Mouse (Mus musculus) heart, postnatal 0 days (tissue): Measurements from ENCODE around the gene Rbfox3. TPM values are rescaled to one million over a fixed set of nuclear protein-coding genes. Genes with fewer than 3 reads are reported as not detected.

Experiments
- ATAC-seq: fragments of 200-750 bp; cut with Nextera tagmentation; 2 replicates; pipeline ENCODE4 v1.8.0; 2017; ENCODE audit warnings: low read depth, moderate number of reproducible peaks, moderate library complexity; ENCODE audit not compliant: insufficient read depth
- DNase-seq: peaks from one replicate; pipeline ENCODE4 v3.0.0-alpha.2; 2016; ENCODE audit warnings: low spot score
- H3K27ac ChIP-seq: fragments of 300-500 bp; sonication (generic); 2 replicates; pipeline ENCODE4 v1.5.1; 2014; ENCODE audit warnings: low read depth, mild to moderate bottlenecking
- H3K27me3 ChIP-seq: fragments of 300-500 bp; sonication (generic); 2 replicates; pipeline ENCODE4 v1.6.1; 2014; ENCODE audit warnings: low read length, mixed read lengths; ENCODE audit not compliant: control insufficient read depth, insufficient read depth
- H3K36me3 ChIP-seq: fragments of 300-500 bp; sonication (generic); replicated peaks from 2 replicates; pipeline ENCODE4 v1.6.1; 2014; ENCODE audit warnings: low read length, mixed read lengths; ENCODE audit not compliant: control insufficient read depth, insufficient read depth
- H3K4me1 ChIP-seq: fragments of 300-500 bp; sonication (generic); 2 replicates; pipeline ENCODE4 v1.6.1; 2014; ENCODE audit warnings: antibody characterized with exemption; ENCODE audit not compliant: control insufficient read depth, insufficient read depth
- H3K4me2 ChIP-seq: fragments of 300-500 bp; sonication (generic); 2 replicates; pipeline ENCODE4 v1.6.1; 2014; ENCODE audit warnings: low read depth, mild to moderate bottlenecking, low read length, moderate library complexity
- H3K4me3 ChIP-seq: fragments of 300-500 bp; sonication (generic); 2 replicates; pipeline ENCODE4 v1.5.1; 2014; ENCODE audit warnings: low read depth, low read length
- H3K9ac ChIP-seq: fragments of 300-500 bp; sonication (generic); replicated peaks from 2 replicates; pipeline ENCODE4 v1.6.1; 2014; ENCODE audit warnings: low read depth, low read length, mixed read lengths
- H3K9me3 ChIP-seq: fragments of 300-500 bp; sonication (generic); replicated peaks from 2 replicates; pipeline ENCODE4 v1.6.1; 2016; ENCODE audit warnings: low read length; ENCODE audit not compliant: control insufficient read depth
- CTCF ChIP-seq: IDR thresholded peaks from 2 replicates; pipeline ENCODE4 v1.5.1; 2016; ENCODE audit warnings: antibody characterized with exemption, control low read depth, low read depth
- EP300 ChIP-seq: IDR thresholded peaks from 2 replicates; pipeline ENCODE4 v1.6.1; 2016; ENCODE audit warnings: antibody characterized with exemption, low read depth
- WGBS: fragments of 180-500 bp; shearing (Covaris S2); extraction: QIAGEN DNeasy Blood & Tissue Kit; methylation state at CpG from one replicate; pipeline ENCODE4 v1.1.7; 2014; 5-methylcytosine and 5-hydroxymethylcytosine counted together
- polyA plus RNA-seq: library from polyadenylated mRNA; unstranded; fragments of >200 nt; fragmentation: Nextera tagmentation; extraction: Ambion mirVana; gene quantifications from 2 replicates; pipeline ENCODE4 v1.2.1, GENCODE M21; 2015
- total RNA-seq: library from RNA; depleted of rRNA; stranded (reverse); fragments of >200 nt; gene quantifications from 2 replicates; pipeline ENCODE4 v1.2.3, GENCODE M21; 2014; ENCODE audit warnings: low replicate concordance

Rbfox3 gene
- total and polyA plus RNA-seq, 2 experiments from 2014 or later: 0.08 to 1.2 TPM

- Histone ChIP-seq H3K9me3 (no peaks in the 10 kb centered on the region), H3K4me2 (no peak overlapping the region), H3K4me3 (no peak overlapping the region), H3K9ac (no peak overlapping the region), H3K36me3 (no peaks in the 10 kb centered on the region), H3K4me1 (0 out of 2 replicates have a peak, but pooled peaks cover 3% of the 10 kb centered on the region), H3K27ac (no peak overlapping the region), H3K27me3 (peaks cover 13% of the 10 kb centered on the region; the same call in 1 of the 2 replicates)
- WGBS: 42% methylated on average over 5 of the region's 5 CpGs
- DNase-seq (no peak), ATAC-seq (no peak)
- TF ChIP-seq CTCF (no peak), EP300 (no peak)
Measured at GRCm38 (mm10) chr11:118495065-118495464, 416.3 kb downstream of the Rbfox3 start.

DNA sequence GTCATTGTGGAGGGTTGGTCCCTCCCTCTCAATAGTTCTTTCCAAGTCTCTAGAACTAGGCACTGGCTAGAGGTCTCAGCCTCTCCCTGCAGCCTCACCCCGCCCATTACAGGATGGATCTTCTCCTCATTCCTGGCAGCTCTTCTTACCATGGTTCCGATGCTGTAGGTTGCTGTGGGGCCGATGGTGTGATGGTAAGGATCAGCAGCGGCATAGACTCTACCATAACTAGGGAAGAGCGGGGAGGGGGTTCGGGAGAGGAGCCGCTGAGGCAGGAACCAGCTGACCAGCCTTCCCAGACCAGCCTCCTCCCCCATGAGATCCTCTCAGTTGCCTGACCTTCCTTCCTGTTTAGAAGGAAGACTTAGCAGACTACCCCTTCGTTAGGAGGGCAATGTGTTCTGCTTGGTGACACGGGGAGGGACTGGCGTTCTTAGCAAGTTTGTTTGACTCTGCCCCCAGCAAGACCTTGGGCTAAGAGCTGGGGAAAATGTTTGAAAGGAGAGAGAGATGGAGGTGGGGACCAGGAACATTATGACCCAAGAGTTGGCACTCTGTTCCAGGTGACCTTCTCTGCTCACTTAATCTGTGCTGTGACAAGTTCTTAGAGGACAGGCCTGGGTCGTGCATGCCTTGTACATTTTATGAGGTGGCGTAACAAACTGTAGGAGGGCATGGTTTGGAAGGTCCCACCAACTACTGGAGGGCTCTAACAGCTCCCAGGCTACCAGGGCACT, 417.2 kb downstream of the Rbfox3 start:
- Histone ChIP-seq H3K27ac (no peak overlapping the region), H3K4me1 (0 out of 2 replicates have a peak, but pooled peaks cover 3% of the 10 kb centered on the region), H3K4me3 (no peak overlapping the region), H3K9me3 (no peaks in the 10 kb centered on the region), H3K4me2 (no peak overlapping the region), H3K9ac (no peak overlapping the region), H3K27me3 (peaks cover 14% of the 10 kb centered on the region; the same call in 1 of the 2 replicates), H3K36me3 (no peaks in the 10 kb centered on the region)
- WGBS: 60% methylated on average over 12 of the region's 12 CpGs
- no peak for TF ChIP-seq EP300
- no peak for TF ChIP-seq CTCF
- no peak for ATAC-seq
- DNase-seq: no peak

DNA sequence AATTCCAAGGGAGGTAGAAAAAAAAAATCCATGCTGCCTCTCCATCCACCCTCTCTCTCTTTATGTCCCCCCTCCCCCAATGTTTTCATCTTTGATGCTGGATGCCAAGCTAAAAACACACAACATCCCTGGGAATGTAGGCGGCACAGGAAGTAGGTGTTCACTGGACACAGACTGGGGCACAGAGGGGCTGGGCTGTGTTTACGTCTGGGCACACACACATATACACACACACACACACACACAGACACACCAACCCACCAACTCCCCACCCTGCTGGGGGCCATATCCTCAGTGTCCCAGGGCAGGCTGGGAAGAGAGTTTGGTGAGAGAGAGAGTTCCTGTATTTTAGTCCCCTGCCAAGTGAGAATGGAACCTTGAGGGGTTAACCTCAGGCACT, 417.9 kb downstream of the Rbfox3 start:
- Histone ChIP-seq H3K27ac (no peak overlapping the region), H3K9me3 (no peaks in the 10 kb centered on the region), H3K4me2 (no peak overlapping the region), H3K9ac (no peak overlapping the region), H3K36me3 (no peaks in the 10 kb centered on the region), H3K4me1 (0 out of 2 replicates have a peak, but pooled peaks cover 3% of the 10 kb centered on the region), H3K4me3 (no peak overlapping the region), H3K27me3 (peaks cover 14% of the 10 kb centered on the region; the same call in 1 of the 2 replicates)
- ATAC-seq (no peak), DNase-seq (no peak)
- WGBS: 71% methylated on average over 2 of the region's 2 CpGs
- TF ChIP-seq CTCF (no peak), EP300 (no peak)

DNA sequence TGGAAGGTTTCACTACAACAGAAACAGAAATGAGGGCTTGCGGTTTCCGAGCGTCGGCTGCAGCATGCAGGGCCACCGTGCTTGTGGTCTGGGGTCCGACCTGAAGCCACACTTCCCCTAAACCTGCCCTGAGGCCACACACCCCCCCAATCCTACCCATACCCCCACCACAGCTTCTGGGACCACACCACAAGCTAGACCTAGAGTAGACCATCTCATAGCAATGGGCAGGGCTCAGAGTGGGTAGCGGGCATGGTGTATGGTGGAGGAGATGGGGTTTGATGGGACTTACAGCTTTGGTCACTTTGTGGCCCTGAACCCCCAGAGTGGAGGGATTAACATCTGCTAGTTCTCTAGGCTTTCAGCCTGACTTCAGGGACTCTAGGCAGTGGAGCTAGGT, 420.2 kb downstream of the Rbfox3 start:
- 0 out of 2 replicates have a peak, but pooled peaks cover 10% of the 10 kb centered on the region for H3K36me3 ChIP-seq
- DNase-seq (no peak), ATAC-seq (no peak)
- H3K4me2 ChIP-seq: no peak overlapping the region
- TF ChIP-seq EP300: no peak
- no peak for TF ChIP-seq CTCF
- H3K9me3 ChIP-seq: no peaks in the 10 kb centered on the region
- H3K4me1 ChIP-seq: 0 out of 2 replicates have a peak, but pooled peaks cover 3% of the 10 kb centered on the region
- H3K4me3 ChIP-seq: no peak overlapping the region
- H3K9ac ChIP-seq: no peak overlapping the region
- no peak overlapping the region for H3K27ac ChIP-seq
- peaks cover 14% of the 10 kb centered on the region; the same call in 1 of the 2 replicates for H3K27me3 ChIP-seq
- 83% methylated on average over 7 of the region's 7 CpGs for WGBS

DNA sequence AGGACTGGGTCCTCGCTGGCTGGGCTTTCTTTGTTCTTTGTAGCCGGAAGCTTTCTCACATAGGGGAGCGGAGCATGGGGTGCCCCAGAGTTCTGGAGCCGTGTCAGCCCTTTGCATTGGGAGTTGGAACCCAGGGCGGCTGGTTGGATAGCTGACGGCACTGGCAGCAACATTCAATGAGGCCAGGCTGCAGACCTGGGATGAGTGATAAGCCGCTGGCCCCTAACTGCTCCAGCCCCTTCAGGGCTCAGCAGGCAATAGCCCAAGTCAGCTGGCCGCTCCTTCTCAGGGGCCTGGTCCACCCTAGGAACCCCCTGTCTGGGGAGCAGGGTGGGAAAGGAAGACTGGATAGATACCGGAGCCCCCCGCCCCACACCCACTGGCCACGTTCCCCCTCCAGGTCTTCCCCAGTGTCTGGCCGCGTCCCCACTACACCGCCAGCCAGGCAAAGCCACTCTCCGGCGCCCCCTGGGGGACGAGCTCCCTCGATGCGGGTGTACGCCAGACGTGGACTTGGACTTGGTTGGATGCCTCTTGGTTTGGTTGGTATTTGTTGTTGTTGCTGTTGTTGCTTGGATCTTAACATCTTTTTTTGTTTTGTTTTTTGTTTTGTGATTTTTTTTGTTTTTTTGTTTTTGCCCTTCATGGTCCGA, 420.7 kb downstream of the Rbfox3 start:
- Histone ChIP-seq H3K36me3 (peaks cover 10% of the 10 kb centered on the region; the same call in 1 of the 2 replicates), H3K4me2 (peak overlapping the region; percentile 40), H3K27me3 (peaks cover 14% of the 10 kb centered on the region; the same call in 1 of the 2 replicates), H3K4me1 (0 out of 2 replicates have a peak, but pooled peaks cover 3% of the 10 kb centered on the region), H3K9me3 (no peaks in the 10 kb centered on the region), H3K4me3 (no peak overlapping the region), H3K9ac (no peak overlapping the region), H3K27ac (no peak overlapping the region)
- TF ChIP-seq CTCF: peak; percentile 86
- no peak for TF ChIP-seq EP300
- no peak for ATAC-seq
- no peak for DNase-seq
- 18% methylated on average over 22 of the region's 22 CpGs for WGBS
